Mouse (Mus musculus): ENCODE data around the gene C1qa.

DNA sequence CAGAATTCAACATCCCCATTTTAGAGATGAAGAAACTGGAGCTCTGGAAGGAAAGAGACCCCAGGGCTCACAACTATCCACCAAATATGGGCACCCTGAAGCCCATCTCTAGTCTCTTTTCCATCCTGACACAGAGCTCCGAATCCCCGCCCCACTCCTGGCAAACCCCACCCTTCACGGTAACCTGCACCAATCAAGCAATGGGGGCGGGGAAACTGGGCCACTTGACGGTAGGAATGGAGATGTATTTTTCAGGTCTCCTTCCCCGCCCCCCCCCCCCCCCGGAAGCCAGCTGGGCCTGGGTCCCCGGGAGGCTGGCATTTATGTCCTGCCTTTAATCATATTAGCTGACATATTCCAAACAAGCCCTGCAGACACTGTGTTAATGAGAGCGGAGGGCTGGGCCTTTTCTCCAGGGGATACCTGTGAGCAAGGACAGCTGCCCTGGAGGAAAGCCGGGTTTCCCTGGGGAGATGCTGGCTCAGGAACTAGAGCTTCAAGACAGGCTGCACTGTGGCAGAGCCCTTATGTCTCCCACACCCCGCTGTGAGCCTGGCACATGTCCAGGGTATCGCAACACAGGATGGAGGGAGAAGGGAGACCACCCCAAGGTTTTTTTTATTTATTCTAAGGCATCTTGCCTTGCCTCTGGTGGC lies 30.8 kb downstream of the C1qa start:
- TF ChIP-seq MAFK (IDR thresholded peaks at IDR 0.05; ENCODE audit: insufficient read depth, low read depth, low read length) (no peak), ZNF384 (IDR thresholded peaks at IDR 0.05; ENCODE audit: low read depth, low read length) (no peak), ZC3H11A (IDR thresholded peaks at IDR 0.05; ENCODE audit: borderline replicate concordance, low read depth, low read length) (no peak), CHD2 (IDR thresholded peaks at IDR 0.05; ENCODE audit: low read depth, low read length) (no peak)

All from ES-E14 (cell line).